Mouse (Mus musculus) kidney, postnatal 0 days (tissue): Measurements from ENCODE around the gene Cramp1l. TPM values are rescaled to one million over a fixed set of nuclear protein-coding genes. Genes with fewer than 3 reads are reported as not detected.

Experiments used
- ATAC-seq: fragments of 200-750 bp; cut with Nextera tagmentation; replicated peaks from 2 replicates; pipeline ENCODE4 v1.8.0; 2017; ENCODE audit warnings: low read depth, moderate number of reproducible peaks, moderate TSS enrichment, moderate library complexity; ENCODE audit not compliant: low FRiP score
- DNase-seq: peaks from one replicate; pipeline ENCODE4 v3.0.0-alpha.2; 2016; ENCODE audit warnings: low spot score
- H3K27ac ChIP-seq: fragments of 300-500 bp; sonication (generic); 2 replicates; pipeline ENCODE4 v1.5.1; 2014; ENCODE audit warnings: mild to moderate bottlenecking
- H3K27me3 ChIP-seq: fragments of 300-500 bp; sonication (generic); 2 replicates; pipeline ENCODE4 v1.6.1; 2014; ENCODE audit warnings: low read length, mixed read lengths; ENCODE audit not compliant: insufficient read depth
- H3K36me3 ChIP-seq: fragments of 300-500 bp; sonication (generic); 2 replicates; pipeline ENCODE4 v1.6.1; 2014; ENCODE audit warnings: low read length, mixed read lengths; ENCODE audit not compliant: insufficient read depth
- H3K4me1 ChIP-seq: fragments of 300-500 bp; sonication (generic); replicated peaks from 2 replicates; pipeline ENCODE4 v1.6.1; 2014; ENCODE audit warnings: antibody characterized with exemption, low read length, mixed read lengths; ENCODE audit not compliant: insufficient read depth
- H3K4me2 ChIP-seq: fragments of 300-500 bp; sonication (generic); 2 replicates; pipeline ENCODE4 v1.6.1; 2014; ENCODE audit warnings: mild to moderate bottlenecking, low read length, moderate library complexity, mixed read lengths
- H3K4me3 ChIP-seq: fragments of 300-500 bp; sonication (generic); replicated peaks from 2 replicates; pipeline ENCODE4 v1.5.1; 2014; ENCODE audit warnings: low read depth, low read length
- H3K9ac ChIP-seq: fragments of 300-500 bp; sonication (generic); 2 replicates; pipeline ENCODE4 v1.6.1; 2014; ENCODE audit warnings: low read depth, low read length
- H3K9me3 ChIP-seq: fragments of 300-500 bp; sonication (generic); replicated peaks from 2 replicates; pipeline ENCODE4 v1.6.1; 2016; ENCODE audit warnings: low read length, inconsistent platforms, mixed read lengths
- CTCF ChIP-seq: IDR thresholded peaks from 2 replicates; pipeline ENCODE4 v1.5.1; 2016; ENCODE audit warnings: antibody characterized with exemption, low read depth, mild to moderate bottlenecking, moderate library complexity
- WGBS: fragments of 180-500 bp; shearing (Covaris S2); extraction: QIAGEN DNeasy Blood & Tissue Kit; methylation state at CpG from one replicate; pipeline ENCODE4 v1.1.7; 2014; 5-methylcytosine and 5-hydroxymethylcytosine counted together
- polyA plus RNA-seq: library from polyadenylated mRNA; unstranded; fragments of >200 nt; fragmentation: Nextera tagmentation; extraction: Ambion mirVana; gene quantifications from 2 replicates; pipeline ENCODE4 v1.2.1, GENCODE M21; 2015

Cramp1l gene
- polyA plus RNA-seq, 1 experiment from 2014 or later = 4.5 TPM

- WGBS = 89% methylated on average over 9 of the region's 9 CpGs
- Histone ChIP-seq H3K27me3 (no peaks in the 10 kb centered on the region), H3K4me1 (no peaks in the 10 kb centered on the region), H3K9ac (no peak overlapping the region), H3K36me3 (peaks cover 48% of the 10 kb centered on the region), H3K4me2 (no peak overlapping the region), H3K27ac (no peak overlapping the region), H3K9me3 (no peaks in the 10 kb centered on the region), H3K4me3 (no peak overlapping the region)
- no peak for ATAC-seq
- TF ChIP-seq CTCF = no peak
- no peak for DNase-seq
These were observed 37.7 kb upstream of the Cramp1l start for GRCm38 (mm10) chr17:25053274-25053673.

DNA sequence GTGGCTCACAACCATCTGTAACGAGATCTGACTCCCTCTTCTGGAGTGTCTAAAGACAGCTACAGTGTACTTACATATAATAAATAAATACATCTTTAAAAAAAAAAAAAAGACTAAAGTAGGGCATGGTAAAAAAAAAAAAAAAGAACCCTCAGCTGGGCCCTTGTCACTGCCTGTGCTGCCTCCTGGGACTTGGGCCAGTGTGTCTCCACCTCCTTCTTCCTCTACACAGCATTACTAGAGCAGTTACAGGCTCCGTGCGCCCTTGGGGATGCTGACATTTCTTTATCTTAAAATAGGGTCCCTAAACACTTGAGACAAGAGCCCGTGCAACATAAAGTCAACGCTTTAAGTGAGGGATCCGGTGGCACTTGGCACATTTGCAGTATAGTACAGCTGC lies 31.6 kb upstream of the Cramp1l start:
- ATAC-seq = no peak
- H3K4me1 ChIP-seq = no peaks in the 10 kb centered on the region

DNA sequence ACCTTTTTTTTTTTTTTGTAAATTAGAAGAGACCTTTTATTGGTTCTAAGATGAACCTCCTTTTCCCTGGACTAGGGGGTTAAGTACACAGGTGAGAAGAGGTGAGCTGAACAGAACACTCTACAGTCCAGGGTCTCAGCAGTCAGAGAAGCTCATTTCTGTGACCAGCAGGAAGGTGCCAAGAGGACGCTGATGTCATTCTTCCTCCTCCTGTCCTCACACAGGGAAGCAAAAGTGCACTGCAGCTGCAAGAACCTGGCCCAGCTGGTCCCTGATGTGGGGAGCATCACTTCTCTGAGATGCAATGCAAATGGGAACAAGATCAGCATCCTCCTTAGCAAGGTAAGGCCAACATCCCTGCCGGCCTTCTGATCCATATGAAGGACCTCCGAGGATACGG lies 29.7 kb upstream of the Cramp1l start:
- 82% methylated on average over 4 of the region's 4 CpGs for WGBS
- no peak for DNase-seq
- H3K27me3 ChIP-seq = no peaks in the 10 kb centered on the region
- no peaks in the 10 kb centered on the region for H3K4me1 ChIP-seq
- ATAC-seq = no peak
- H3K4me2 ChIP-seq = no peak overlapping the region
- TF ChIP-seq CTCF = no peak
- H3K4me3 ChIP-seq = no peak overlapping the region
- H3K36me3 ChIP-seq = peaks cover 14% of the 10 kb centered on the region; the same call in 1 of the 2 replicates
- no peaks in the 10 kb centered on the region for H3K9me3 ChIP-seq
- H3K9ac ChIP-seq = no peak overlapping the region
- H3K27ac ChIP-seq = no peak overlapping the region

More for the DNA sequence above, 31.6 kb upstream of the Cramp1l start:
- WGBS = 86% methylated on average over 5 of the region's 6 CpGs
- TF ChIP-seq CTCF = no peak
- Histone ChIP-seq H3K4me3 (no peak overlapping the region), H3K27ac (no peak overlapping the region), H3K9ac (no peak overlapping the region), H3K36me3 (peaks cover 24% of the 10 kb centered on the region; the same call in 1 of the 2 replicates), H3K4me2 (no peak overlapping the region), H3K27me3 (no peaks in the 10 kb centered on the region), H3K9me3 (no peaks in the 10 kb centered on the region)
- DNase-seq = no peak

GRCm38 (mm10) chr17:25044879-25045278 lies 29.3 kb upstream of the Cramp1l start:
- H3K4me3 ChIP-seq = no peak overlapping the region
- no peak overlapping the region for H3K4me2 ChIP-seq
- H3K36me3 ChIP-seq = peaks cover 10% of the 10 kb centered on the region; the same call in 1 of the 2 replicates
- H3K4me1 ChIP-seq = no peaks in the 10 kb centered on the region
- WGBS = 75% methylated on average over 7 of the region's 7 CpGs
- H3K27ac ChIP-seq = no peak overlapping the region
- no peaks in the 10 kb centered on the region for H3K9me3 ChIP-seq
- TF ChIP-seq CTCF = no peak
- DNase-seq = no peak
- H3K9ac ChIP-seq = no peak overlapping the region
- H3K27me3 ChIP-seq = no peaks in the 10 kb centered on the region
- ATAC-seq = no peak

- no peak overlapping the region for H3K4me2 ChIP-seq
- no peak overlapping the region for H3K27ac ChIP-seq
- peak; percentile 55 for TF ChIP-seq CTCF
- no peaks in the 10 kb centered on the region for H3K4me1 ChIP-seq
- H3K4me3 ChIP-seq = no peak overlapping the region
- H3K27me3 ChIP-seq = no peaks in the 10 kb centered on the region
- no peaks in the 10 kb centered on the region for H3K9me3 ChIP-seq
- DNase-seq (peak; percentile 19), ATAC-seq (no peak)
- WGBS = 67% methylated on average over 4 of the region's 4 CpGs
- H3K9ac ChIP-seq = no peak overlapping the region
- peaks cover 33% of the 10 kb centered on the region for H3K36me3 ChIP-seq
These were observed 20.6 kb upstream of the Cramp1l start for GRCm38 (mm10) chr17:25036183-25036582.

DNA sequence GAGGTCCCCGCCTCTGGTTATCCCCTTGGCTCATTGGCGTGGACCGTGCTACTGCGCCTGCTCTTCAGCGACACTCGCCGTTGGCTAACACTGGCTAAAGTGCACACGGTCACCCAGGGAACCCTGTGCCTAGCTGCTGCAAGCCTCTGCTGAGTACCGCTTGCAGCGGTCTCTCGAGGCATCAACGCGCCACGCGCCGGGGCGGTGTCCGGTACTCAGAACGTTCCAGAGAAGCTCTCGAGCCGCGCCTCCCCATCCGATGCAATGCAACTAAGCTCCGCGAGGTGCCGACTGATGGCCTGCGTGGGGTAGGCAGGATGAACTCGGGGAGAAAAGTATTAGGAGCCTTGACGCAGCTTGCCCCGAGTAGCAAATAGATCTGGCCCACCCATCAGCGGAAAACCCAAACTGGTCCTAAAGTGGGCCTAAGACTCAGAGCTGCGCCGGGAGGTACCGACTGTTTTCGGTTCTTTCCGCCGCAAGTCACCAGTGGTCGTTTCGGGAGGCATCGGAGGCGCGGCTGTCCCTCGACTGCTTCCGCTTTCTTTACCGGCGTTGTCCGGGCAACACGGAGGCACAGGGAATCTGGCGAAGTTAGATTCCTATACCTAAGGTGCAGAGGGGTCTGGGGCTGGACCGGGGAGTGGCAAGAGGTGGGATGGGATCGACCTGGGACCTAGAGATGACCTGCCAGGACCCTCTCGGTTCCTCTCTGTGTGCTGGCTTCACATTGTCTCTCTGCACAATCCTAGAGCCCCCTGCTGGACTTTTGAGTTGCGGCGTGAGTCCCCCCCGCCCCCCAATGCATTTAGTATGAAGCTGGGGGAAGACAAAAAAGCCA lies 924 bp upstream of the Cramp1l start:
- peak overlapping the region; percentile 80 for H3K27ac ChIP-seq
- H3K36me3 ChIP-seq = peaks cover 6% of the 10 kb centered on the region; the same call in 1 of the 2 replicates
- ATAC-seq (peak; percentile 88), DNase-seq (peak; percentile 91)
- H3K4me2 ChIP-seq = peak overlapping the region; percentile 78
- no peaks in the 10 kb centered on the region for H3K27me3 ChIP-seq
- H3K4me1 ChIP-seq = peaks cover 5% of the 10 kb centered on the region; the same call in 1 of the 2 replicates
- peak; percentile 61 for TF ChIP-seq CTCF
- peak overlapping the region; percentile 54 for H3K9ac ChIP-seq
- WGBS = under 1% methylated on average over 55 of the region's 55 CpGs
- peak overlapping the region; percentile 97 for H3K4me3 ChIP-seq
- no peaks in the 10 kb centered on the region for H3K9me3 ChIP-seq
